Mouse (Mus musculus) urinary bladder, postnatal 25 days (tissue): ENCODE measurements around the gene Rnf123.

Experiments used
- DNase-seq: peaks from one replicate; pipeline ENCODE4 v3.0.0; 2022; ENCODE audit warnings: low spot score

Gene Rnf123

GRCm38 (mm10) chr9:108062142-108062541 lies 21.0 kb downstream of the Rnf123 start:
- DNase-seq: no peak

DNA sequence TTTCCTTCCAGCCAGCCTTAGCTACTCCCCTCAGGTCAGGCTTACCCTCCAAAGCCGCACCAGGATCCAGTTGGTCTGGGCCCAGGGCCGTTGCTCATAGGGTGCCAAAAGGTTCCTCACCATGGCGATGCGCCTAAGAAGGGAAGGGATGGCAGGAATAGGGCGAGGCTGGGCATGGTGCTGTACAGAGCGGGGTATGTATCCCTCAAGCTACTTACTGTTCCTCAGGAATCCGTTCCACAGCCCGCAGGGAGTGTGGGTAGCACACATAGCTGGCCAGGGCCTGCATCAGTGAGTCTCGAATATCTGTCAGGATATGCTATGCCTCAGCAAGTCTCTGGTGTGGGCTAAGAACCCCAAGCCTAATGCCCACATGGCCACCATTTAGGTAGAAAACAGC lies 24.9 kb downstream of the Rnf123 start:
- no peak for DNase-seq

DNA sequence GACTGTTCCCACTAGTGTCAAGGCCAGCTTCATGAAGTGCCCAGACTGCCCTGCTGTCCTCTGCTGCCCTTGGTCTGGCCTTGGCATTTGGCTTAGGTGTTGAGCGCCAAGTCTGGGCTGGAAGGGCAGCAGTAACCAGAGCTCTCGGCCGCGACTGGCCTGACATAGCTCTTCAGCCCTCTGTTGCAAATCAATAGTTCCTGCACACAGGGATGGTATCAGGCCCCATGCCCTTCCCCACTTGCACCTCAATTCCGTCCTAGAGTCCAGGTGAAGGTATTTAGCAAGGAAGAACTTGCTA lies 25.9 kb downstream of the Rnf123 start:
- no peak for DNase-seq

- DNase-seq: no peak
These were observed 26.5 kb downstream of the Rnf123 start for GRCm38 (mm10) chr9:108056361-108057261.

DNA sequence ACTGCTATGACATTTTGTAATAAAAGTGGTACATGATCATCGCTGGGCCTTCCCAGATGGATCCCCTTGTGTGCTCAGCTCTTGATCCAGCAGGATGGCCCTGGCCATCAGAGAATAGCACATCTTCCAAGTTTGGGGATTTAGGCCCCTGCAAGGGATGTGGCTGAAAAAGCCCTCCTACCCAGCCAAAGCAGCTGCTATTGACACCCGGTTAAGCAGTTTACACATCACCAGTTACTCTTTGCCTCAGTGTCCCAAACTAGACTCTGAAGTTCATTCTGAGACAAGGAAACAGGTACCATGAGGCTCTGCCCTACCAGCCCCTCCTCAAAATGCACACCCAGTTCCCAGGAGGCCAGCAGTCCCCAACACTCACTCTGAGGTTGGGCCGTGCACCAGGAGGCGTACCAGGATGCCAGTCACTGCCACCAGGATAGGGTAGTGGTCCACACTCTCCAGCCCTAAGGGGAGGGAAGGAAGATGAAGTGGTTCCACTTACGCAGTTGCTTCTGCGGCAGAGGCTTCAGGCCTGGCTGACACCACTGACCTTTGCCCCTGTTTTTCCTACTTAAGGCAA lies 27.4 kb downstream of the Rnf123 start:
- no peak for DNase-seq

DNA sequence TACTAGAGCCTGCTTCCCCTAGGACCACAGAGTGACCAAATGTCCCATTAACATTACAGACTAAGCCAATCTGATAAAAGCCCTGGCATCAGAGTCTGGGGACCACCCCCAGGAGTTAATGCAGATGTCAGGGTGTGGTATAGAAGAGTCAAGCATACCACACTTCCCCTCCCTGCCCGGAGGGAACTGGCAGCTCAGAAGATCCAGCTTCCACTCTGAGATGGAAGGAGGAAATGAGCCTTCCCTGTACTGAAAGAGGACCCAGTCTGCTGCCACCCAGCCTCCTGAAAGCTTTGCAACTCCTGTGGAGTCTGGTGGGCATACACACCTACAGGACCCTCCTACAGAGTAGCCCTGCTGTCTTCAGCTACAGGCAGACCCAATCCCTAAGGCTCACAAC lies 28.1 kb downstream of the Rnf123 start:
- DNase-seq: no peak

- no peak for DNase-seq
These were observed 28.7 kb downstream of the Rnf123 start for GRCm38 (mm10) chr9:108054331-108055040.

DNA sequence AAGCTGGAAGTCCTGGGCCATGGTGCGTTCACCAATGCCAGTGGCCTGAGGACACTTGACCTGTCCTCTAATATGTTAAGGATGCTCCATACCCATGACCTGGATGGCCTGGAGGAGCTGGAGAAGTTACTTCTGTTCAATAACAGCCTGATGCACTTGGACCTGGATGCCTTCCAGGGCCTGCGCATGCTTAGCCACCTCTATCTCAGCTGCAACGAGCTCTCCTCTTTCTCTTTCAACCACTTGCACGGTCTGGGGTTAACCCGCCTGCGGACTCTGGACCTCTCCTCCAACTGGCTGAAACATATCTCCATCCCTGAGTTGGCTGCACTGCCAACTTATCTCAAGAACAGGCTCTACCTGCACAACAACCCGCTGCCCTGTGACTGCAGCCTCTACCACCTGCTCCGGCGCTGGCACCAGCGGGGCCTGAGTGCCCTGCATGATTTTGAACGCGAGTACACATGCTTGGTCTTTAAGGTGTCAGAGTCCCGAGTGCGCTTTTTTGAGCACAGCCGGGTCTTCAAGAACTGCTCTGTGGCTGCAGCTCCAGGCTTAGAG lies 29.4 kb downstream of the Rnf123 start:
- DNase-seq: no peak

GRCm38 (mm10) chr9:108052885-108053664 lies 30.1 kb downstream of the Rnf123 start, which contains the start of gene Amigo3:
Gene Amigo3, plus strand, starts transcription at chr9:108053159.
- DNase-seq: peak; percentile 96

DNA sequence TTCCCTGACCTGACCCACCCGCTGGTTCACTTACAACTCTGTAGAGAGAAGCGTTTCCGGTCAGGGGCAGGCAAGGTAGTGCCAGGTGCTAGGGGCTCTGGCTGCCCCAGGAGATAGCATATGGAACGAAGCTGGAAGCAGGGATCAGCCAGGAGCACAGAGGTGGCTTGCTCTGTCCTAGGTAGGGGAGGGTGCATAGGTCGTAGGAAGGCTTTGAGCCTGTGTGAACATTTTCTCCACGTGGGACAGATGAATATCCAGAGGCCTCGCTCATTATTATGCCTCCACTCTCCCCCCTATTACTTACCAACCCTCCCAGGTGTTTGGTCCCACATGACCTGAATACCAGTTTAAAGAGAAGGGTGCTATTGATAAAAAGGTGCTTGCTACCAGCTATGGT lies 30.7 kb downstream of the Rnf123 start:
- no peak for DNase-seq

DNA sequence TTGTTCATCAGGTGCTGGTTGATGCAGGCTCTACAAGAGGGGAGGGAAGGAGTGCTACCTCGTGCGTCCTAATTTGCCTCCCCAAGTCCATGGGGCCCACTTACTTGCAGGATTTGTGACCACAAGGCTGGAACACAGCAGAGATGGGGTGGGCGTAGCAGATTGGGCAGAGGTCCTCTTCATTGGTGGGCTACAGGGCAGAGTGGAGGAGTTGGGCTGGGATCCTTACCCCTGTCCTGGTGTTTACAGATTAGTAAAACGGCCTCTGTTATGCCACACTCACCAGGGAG lies 31.3 kb downstream of the Rnf123 start:
- DNase-seq: no peak

- no peak for DNase-seq
These were observed 31.8 kb downstream of the Rnf123 start for GRCm38 (mm10) chr9:108051184-108051930.

DNA sequence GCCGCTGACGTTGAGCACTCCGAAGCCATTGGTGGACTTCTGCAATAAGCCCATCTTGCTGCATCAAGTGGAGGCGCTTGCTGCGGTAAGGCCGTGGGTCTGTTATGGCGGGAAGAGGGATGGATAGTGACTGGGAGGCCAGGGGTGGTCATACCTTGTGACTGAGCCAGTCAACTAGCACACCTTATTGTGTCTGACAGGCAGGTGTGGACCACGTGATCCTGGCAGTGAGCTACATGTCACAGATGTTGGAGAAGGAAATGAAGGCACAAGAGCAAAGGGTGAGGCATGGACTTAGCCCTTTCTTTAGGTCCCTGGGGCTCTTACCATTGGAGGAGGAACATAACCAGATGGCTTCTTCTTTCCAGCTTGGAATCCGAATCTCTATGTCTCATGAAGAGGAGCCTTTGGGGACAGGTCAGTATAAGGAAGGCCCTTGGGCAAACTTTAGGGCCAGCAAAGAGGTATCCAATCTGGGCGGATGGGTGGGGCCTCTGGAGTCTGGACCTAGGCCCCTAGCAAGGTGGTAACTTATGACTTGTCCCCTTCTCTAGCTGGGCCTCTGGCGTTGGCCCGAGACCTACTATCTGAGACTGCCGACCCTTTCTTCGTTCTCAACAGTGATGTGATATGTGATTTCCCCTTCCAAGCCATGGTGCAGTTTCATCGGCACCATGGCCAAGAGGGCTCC lies 33.4 kb downstream of the Rnf123 start:
- no peak for DNase-seq

- peak; percentile 90 for DNase-seq
These were observed 34.1 kb downstream of the Rnf123 start, which contains the start of gene Gmppb for GRCm38 (mm10) chr9:108049016-108049455. Gene Gmppb, plus strand, starts transcription at chr9:108049242.

DNA sequence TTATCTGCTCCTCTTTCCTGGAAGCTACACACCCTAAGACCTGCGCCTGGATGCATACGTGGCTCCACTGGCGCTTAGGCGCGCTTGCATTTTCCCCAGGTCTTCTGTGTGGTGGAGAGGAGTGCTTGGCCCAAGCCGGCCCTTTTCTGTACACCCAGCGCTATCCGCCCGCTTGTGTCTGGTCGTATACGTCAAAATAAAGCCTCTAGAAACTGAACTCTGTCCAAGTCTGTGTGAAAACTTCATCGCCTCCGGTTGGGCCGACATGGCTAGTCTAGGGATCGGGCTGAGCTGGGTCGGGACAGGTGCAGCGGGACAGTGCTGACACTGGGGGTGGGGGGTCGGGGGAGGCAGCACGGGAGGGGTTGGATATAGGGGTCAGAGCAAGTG lies 34.6 kb downstream of the Rnf123 start:
- no peak for DNase-seq

DNA sequence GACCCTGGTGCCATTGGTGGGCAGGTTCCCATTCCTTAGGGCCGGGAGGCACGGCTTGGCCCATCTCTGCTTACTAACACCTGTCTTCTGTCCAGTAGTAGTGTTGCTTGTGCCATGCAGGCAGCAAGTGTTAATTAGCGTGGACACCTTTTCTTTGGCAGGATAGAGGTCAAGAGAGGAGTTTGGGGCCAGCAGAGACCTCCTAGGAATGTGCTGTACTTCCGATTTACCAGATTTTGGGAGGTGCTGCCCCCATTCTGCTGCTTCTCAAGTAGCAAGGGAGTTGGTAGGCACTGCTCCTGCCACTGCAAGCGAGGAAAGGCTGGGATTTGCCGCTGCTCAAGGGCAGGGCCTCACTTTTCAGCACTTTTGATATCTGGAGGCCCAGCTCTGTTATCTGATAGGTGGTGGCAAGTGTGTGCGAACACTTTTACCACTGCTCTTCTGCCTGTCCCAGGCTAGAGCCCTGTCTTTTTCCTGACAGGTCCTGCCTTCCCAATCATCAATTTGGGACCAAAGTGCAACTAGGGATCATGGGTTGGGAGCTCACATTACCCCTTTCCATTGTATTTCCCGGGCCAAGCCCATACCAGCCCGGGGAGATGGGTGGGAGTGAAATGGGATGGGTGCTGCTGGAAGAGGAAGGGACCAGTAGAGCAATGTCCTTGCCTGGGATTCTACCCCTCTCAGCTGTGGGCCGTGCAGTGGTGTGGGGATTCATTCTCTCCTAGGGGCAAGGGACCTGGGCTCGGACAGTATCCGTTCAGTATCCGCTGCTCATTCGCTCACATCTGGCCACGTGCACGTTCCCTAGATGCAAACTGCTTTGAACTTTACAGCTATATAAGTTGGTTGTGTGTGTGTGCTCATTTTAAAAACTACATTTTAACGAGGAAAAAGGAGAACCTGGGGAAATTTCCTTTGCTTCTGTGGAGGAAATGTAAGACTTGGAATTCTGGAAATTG lies 35.3 kb downstream of the Rnf123 start:
- DNase-seq: no peak

DNA sequence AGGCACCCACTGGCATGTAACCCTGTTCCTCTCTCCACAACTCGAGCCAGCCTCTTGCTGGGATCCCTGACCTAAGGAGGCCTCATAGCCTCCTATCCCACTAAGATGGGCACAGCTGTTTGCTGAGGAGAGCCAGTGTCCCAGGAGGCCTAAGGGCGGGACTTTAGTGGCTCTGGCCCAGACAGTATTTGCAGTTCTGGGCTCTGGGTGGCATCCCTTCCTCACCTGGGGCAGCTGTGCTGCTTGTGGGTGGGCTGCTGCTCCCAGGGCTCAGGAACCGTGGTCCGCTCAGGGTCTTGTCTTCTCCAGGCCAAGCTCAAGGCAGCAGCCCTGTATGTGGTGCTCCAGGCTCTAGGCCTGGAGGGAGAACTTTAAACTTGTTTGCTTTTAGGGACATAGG lies 36.6 kb downstream of the Rnf123 start:
- no peak for DNase-seq

DNA sequence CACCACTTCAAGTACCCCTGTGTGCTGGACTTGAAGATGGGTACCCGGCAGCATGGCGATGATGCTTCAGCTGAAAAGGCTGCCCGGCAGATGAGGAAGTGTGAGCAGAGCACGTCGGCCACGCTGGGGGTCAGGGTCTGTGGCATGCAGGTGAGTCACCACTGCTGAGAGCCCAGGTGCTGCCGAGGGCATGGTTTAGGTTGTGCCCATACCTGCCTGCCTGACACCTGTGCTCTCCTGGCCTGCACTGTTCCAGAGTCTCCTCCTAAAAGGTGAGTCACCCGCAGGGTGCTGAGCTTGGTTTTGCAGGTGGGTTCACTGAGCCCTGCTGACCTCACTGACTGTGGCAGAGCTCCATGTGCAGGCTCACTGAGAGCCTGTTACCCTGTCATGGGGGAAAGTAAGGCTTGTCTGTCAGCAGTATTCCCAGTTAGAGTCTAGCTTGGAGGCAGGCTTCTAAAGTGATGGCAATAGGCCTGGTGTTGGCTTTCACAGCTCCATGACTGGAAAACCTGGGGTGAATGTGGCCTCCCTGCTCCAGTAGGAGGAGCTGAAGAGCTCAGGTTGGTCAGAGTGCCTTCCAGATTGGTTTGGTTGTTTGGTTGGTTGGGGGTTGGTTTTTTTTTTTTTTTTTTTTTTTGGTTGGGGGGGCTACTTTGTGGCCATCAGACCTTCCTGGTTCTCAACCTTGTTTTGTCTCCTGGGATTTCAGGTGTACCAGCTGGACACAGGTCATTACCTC lies 38.2 kb downstream of the Rnf123 start:
- DNase-seq: no peak
